Mouse (Mus musculus): ENCODE data around the gene Ankrd44. TPM values are rescaled to one million over a fixed set of nuclear protein-coding genes. Genes with fewer than 3 reads are reported as not detected.
"Not testable (repeated sequence)": the region's sequence is repeated elsewhere in the genome, so short reads cannot be mapped to it uniquely, and the experiment has no call there.

Ankrd44 gene
- polyA plus RNA-seq, 1 experiment from 2014 or later = 4.3 TPM

DNA sequence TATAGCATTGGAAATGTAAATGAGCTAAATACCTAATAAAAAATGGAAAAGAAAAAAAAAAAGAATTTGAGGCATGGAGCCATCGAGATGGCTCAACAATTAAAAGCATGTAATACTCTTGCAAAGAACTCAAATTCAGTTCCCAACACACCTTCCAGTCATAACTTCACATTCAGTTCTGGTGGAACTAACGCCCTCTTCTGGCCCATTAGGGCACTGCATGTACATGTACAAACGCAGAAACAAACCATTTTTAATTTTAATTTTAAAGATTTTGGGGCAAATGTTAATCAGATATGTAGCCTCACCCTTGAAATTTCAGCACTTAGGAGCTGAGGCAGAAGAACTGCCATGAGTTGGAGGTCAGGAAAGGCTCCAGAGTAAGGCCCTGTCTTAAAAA is 32.3 kb upstream of the Ankrd44 start:
- Histone ChIP-seq H3K4me1 (replicated peaks; ENCODE audit: insufficient read depth, low read length) (no peaks in the 10 kb centered on the region), H3K9ac (ENCODE audit: low read depth, low read length) (no peak overlapping the region)
- WGBS = 71% methylated on average over 3 of the region's 3 CpGs

DNA sequence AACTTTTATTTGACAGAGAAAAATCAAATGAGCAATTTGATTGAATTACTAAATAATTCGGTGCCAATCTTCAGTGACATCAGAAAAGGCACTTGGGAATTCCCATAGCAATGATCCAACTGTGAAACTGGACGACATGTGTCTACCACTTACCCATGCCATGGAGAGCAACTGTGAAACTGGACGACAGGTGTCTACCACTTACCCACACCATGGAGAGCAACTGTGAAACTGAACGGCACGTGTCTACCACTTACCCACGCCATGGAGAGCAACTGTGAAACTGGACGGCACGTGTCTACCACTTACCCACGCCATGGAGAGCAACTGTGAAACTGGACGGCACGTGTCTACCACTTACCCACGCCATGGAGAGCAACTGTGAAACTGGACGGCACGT is 30.8 kb upstream of the Ankrd44 start:
- not testable (repeated sequence) for H3K9me3 ChIP-seq (replicated peaks; ENCODE audit: low read length); H3K36me3 ChIP-seq (ENCODE audit: insufficient read depth, low read length); H3K4me1 ChIP-seq (replicated peaks; ENCODE audit: insufficient read depth, low read length); H3K9ac ChIP-seq (ENCODE audit: low read depth, low read length); H3K4me3 ChIP-seq (replicated peaks; ENCODE audit: low read depth, low read length); H3K27ac ChIP-seq; DNase-seq (ENCODE audit: low spot score); H3K27me3 ChIP-seq (ENCODE audit: insufficient read depth, low read length); ATAC-seq (replicated peaks; ENCODE audit: low FRiP score, low read depth); H3K4me2 ChIP-seq (ENCODE audit: low read length)
- 92% methylated on average over 11 of the region's 14 CpGs for WGBS

More for the DNA sequence above, 32.3 kb upstream of the Ankrd44 start:
- Histone ChIP-seq H3K9me3 (replicated peaks; ENCODE audit: low read length) (no peaks in the 10 kb centered on the region), H3K4me2 (ENCODE audit: low read length) (no peak overlapping the region), H3K27me3 (ENCODE audit: insufficient read depth, low read length) (no peaks in the 10 kb centered on the region), H3K36me3 (ENCODE audit: insufficient read depth, low read length) (no peaks in the 10 kb centered on the region), H3K4me3 (replicated peaks; ENCODE audit: low read depth, low read length) (no peak overlapping the region), H3K27ac (no peak overlapping the region)
- peak; percentile 47 for TF ChIP-seq CTCF (IDR thresholded peaks at IDR 0.05; ENCODE audit: low read depth)
- ATAC-seq (replicated peaks; ENCODE audit: low FRiP score, low read depth) (no peak), DNase-seq (ENCODE audit: low spot score) (no peak)

DNA sequence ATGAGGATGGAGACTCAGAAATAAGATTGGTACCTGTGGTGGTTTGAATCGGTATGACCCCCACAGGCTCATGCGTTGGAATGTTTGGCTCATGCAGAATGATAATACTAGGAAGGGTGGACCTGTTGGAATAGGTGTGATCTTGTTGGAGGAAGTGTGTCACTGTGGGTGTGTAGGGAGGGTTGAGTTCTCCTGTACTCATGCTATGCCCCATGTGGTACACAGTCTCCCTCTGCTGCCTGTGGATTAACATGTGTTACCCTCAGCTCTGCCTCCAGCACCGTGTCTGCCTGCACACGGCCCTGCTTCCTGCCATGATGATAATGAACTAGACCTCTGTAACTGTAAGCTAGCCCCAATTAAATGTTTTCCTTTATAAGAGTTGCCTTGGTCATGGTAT is 28.7 kb upstream of the Ankrd44 start:
- Histone ChIP-seq H3K9ac (ENCODE audit: low read depth, low read length) (no peak overlapping the region), H3K4me2 (ENCODE audit: low read length) (no peak overlapping the region), H3K4me1 (replicated peaks; ENCODE audit: insufficient read depth, low read length) (no peaks in the 10 kb centered on the region), H3K27me3 (ENCODE audit: insufficient read depth, low read length) (no peaks in the 10 kb centered on the region), H3K27ac (no peak overlapping the region), H3K36me3 (ENCODE audit: insufficient read depth, low read length) (no peaks in the 10 kb centered on the region), H3K4me3 (replicated peaks; ENCODE audit: low read depth, low read length) (no peak overlapping the region), H3K9me3 (replicated peaks; ENCODE audit: low read length) (no peaks in the 10 kb centered on the region)
- WGBS = 82% methylated on average over 4 of the region's 4 CpGs
- ATAC-seq (replicated peaks; ENCODE audit: low FRiP score, low read depth) (no peak), DNase-seq (ENCODE audit: low spot score) (no peak)
- no peak for TF ChIP-seq CTCF (IDR thresholded peaks at IDR 0.05; ENCODE audit: low read depth)

DNA sequence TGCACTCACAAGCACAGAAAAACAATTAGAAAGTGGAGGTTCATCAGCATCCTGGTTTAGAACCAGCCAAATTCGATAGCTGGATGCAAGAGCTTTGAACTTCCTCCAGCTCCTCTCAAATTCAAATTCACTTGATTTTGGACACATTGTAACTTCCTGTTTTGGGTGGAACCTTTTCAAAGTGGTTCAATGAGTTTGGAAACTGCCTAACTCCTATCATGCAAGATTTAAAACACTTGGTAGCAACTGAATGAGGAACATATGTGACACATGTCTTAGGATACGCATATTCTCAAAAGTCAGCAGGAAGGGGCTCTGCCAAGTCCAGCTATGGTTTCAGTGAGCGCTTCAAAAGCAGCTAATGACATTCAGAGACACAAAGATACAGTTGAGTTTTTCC is 18.5 kb upstream of the Ankrd44 start:
- Histone ChIP-seq H3K9me3 (replicated peaks; ENCODE audit: low read length) (no peaks in the 10 kb centered on the region), H3K4me2 (ENCODE audit: low read length) (no peak overlapping the region), H3K36me3 (ENCODE audit: insufficient read depth, low read length) (no peaks in the 10 kb centered on the region), H3K27me3 (ENCODE audit: insufficient read depth, low read length) (no peaks in the 10 kb centered on the region), H3K4me1 (replicated peaks; ENCODE audit: insufficient read depth, low read length) (no peaks in the 10 kb centered on the region), H3K4me3 (replicated peaks; ENCODE audit: low read depth, low read length) (no peak overlapping the region), H3K27ac (no peak overlapping the region), H3K9ac (ENCODE audit: low read depth, low read length) (no peak overlapping the region)
- no peak for ATAC-seq (replicated peaks; ENCODE audit: low FRiP score, low read depth)
- no peak for TF ChIP-seq CTCF (IDR thresholded peaks at IDR 0.05; ENCODE audit: low read depth)
- WGBS = 71% methylated on average over 3 of the region's 3 CpGs
- DNase-seq (ENCODE audit: low spot score) = no peak

DNA sequence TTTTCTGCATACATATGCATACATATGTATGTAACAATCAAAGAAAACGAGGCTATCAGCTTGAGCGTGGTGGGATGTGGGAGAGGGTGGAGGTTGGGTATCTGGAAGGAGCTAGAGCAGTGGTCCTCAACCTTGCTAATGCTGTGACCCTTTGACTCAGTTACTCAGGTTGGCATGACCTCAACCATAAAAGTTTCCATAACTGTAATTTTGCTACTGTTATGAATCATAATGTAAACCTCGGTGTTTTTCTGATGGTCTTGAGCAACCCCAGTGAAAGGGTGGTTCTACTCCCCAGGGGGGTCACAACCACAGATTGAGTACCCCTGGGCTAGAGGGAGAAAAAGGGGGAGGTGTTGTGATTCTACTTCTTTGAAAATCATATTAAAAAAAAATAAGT is 9.3 kb upstream of the Ankrd44 start:
- DNase-seq (ENCODE audit: low spot score) (no peak), ATAC-seq (replicated peaks; ENCODE audit: low FRiP score, low read depth) (no peak)
- 83% methylated on average over 3 of the region's 3 CpGs for WGBS
- Histone ChIP-seq H3K4me2 (ENCODE audit: low read length) (no peak overlapping the region), H3K9me3 (replicated peaks; ENCODE audit: low read length) (no peaks in the 10 kb centered on the region), H3K4me1 (replicated peaks; ENCODE audit: insufficient read depth, low read length) (no peaks in the 10 kb centered on the region), H3K36me3 (ENCODE audit: insufficient read depth, low read length) (no peaks in the 10 kb centered on the region), H3K27me3 (ENCODE audit: insufficient read depth, low read length) (no peaks in the 10 kb centered on the region), H3K27ac (no peak overlapping the region), H3K4me3 (replicated peaks; ENCODE audit: low read depth, low read length) (no peak overlapping the region), H3K9ac (ENCODE audit: low read depth, low read length) (no peak overlapping the region)
- no peak for TF ChIP-seq CTCF (IDR thresholded peaks at IDR 0.05; ENCODE audit: low read depth)

DNA sequence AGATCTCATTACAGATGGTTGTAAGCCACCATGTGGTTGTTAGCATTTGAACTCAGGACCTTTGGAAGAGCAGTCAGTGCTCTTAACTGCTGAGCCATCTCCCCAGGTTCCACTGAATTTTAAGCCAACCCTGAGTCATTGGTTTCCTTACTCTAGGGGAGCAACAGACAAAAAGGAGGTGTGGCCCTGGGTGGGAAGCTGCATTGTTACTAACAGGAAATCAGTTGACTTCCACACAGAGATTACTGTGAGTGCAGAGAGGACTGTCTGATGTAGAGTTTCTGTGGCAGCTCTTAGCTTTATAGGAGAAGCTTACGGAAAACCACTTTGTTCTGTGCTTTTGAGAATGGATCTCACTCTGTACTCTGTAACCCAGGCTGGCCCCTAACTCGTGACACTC is 8.7 kb upstream of the Ankrd44 start:
- Histone ChIP-seq H3K4me1 (replicated peaks; ENCODE audit: insufficient read depth, low read length) (no peaks in the 10 kb centered on the region), H3K9ac (ENCODE audit: low read depth, low read length) (no peak overlapping the region), H3K9me3 (replicated peaks; ENCODE audit: low read length) (no peaks in the 10 kb centered on the region), H3K4me3 (replicated peaks; ENCODE audit: low read depth, low read length) (no peak overlapping the region), H3K27me3 (ENCODE audit: insufficient read depth, low read length) (no peaks in the 10 kb centered on the region), H3K36me3 (ENCODE audit: insufficient read depth, low read length) (no peaks in the 10 kb centered on the region), H3K4me2 (ENCODE audit: low read length) (no peak overlapping the region), H3K27ac (no peak overlapping the region)
- TF ChIP-seq CTCF (IDR thresholded peaks at IDR 0.05; ENCODE audit: low read depth) = no peak
- WGBS = 72% methylated on average over 2 of the region's 2 CpGs
- DNase-seq (ENCODE audit: low spot score) (peak; percentile 24), ATAC-seq (replicated peaks; ENCODE audit: low FRiP score, low read depth) (no peak)

DNA sequence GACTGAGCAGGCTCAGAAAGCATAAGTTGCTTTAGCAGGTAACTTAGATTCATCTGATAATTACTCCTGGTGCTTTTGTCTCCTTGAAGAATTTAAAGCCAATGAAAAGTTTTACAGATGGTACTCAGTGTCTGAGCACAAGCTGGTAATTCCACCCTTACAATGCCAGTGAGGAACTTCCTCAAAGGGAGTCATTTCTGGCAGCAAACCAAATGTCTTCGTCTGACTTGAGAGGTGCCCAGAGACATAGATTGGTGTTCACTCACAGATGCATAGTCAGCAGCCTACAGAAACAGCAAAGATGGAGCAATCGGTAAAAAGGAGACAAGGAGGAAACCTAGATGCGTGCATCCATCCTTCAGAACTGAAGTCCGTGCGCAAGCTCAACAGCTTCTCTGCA is 7.5 kb upstream of the Ankrd44 start:
- no peak for TF ChIP-seq CTCF (IDR thresholded peaks at IDR 0.05; ENCODE audit: low read depth)
- ATAC-seq (replicated peaks; ENCODE audit: low FRiP score, low read depth) (no peak), DNase-seq (ENCODE audit: low spot score) (no peak)
- Histone ChIP-seq H3K27ac (no peak overlapping the region), H3K27me3 (ENCODE audit: insufficient read depth, low read length) (no peaks in the 10 kb centered on the region), H3K9me3 (replicated peaks; ENCODE audit: low read length) (no peaks in the 10 kb centered on the region), H3K4me2 (ENCODE audit: low read length) (no peak overlapping the region), H3K9ac (ENCODE audit: low read depth, low read length) (no peak overlapping the region), H3K4me3 (replicated peaks; ENCODE audit: low read depth, low read length) (no peak overlapping the region), H3K4me1 (replicated peaks; ENCODE audit: insufficient read depth, low read length) (no peaks in the 10 kb centered on the region), H3K36me3 (ENCODE audit: insufficient read depth, low read length) (no peaks in the 10 kb centered on the region)
- WGBS = 85% methylated on average over 5 of the region's 5 CpGs
